Mouse (Mus musculus) heart, adult 2 months (tissue): ENCODE results near the gene Henmt1. TPM values are rescaled to one million over a fixed set of nuclear protein-coding genes. Genes with fewer than 3 reads are reported as not detected.

Source experiments
- DNase-seq, 2 experiments: peaks; one replicate each; pipeline ENCODE4 v3.0.0; 2021
- H3K27ac ChIP-seq: fragments of 200-600 bp; 2 replicates; pipeline ENCODE4 v1.8.1; 2022
- H3K27me3 ChIP-seq: fragments of 200-500 bp; 2 replicates; pipeline ENCODE4 v1.6.1; 2012; ENCODE audit warnings: mild to moderate bottlenecking, low read length, inconsistent platforms, mixed read lengths; ENCODE audit not compliant: control insufficient read depth, insufficient read depth
- H3K36me3 ChIP-seq: fragments of 200-500 bp; 2 replicates; pipeline ENCODE4 v1.6.1; 2012; ENCODE audit warnings: low read length, inconsistent platforms; ENCODE audit not compliant: control insufficient read depth, insufficient read depth
- H3K4me1 ChIP-seq: fragments of 200-500 bp; 2 replicates; pipeline ENCODE4 v1.6.1; 2011; ENCODE audit warnings: low read length; ENCODE audit not compliant: control insufficient read depth, insufficient read depth
- H3K4me3 ChIP-seq: fragments of 200-600 bp; 2 replicates; pipeline ENCODE4 v1.8.1; 2022
- H3K79me2 ChIP-seq: fragments of 200-500 bp; replicated peaks from 2 replicates; pipeline ENCODE4 v1.6.1; 2012; ENCODE audit warnings: mild to moderate bottlenecking, inconsistent platforms, low read length, moderate library complexity, mixed read lengths; ENCODE audit not compliant: control insufficient read depth, insufficient read depth
- H3K9ac ChIP-seq: fragments of 200-500 bp; 2 replicates; pipeline ENCODE4 v1.6.1; 2012; ENCODE audit warnings: low read depth, mild to moderate bottlenecking, control low read depth, inconsistent platforms, low read length, mixed read lengths
- CTCF ChIP-seq: fragments of 200-600 bp; IDR thresholded peaks from 2 replicates; pipeline ENCODE4 v1.8.1; 2022; ENCODE audit warnings: antibody characterized with exemption, mild to moderate bottlenecking, moderate library complexity
- EP300 ChIP-seq: fragments of 200-500 bp; IDR thresholded peaks from 2 replicates; pipeline ENCODE4 v1.6.1; 2011; ENCODE audit warnings: low read depth, low read length, control low read depth; ENCODE audit not compliant: insufficient read depth
- POLR2A ChIP-seq: fragments of 200-500 bp; IDR thresholded peaks from 2 replicates; pipeline ENCODE4 v1.6.1; 2011; ENCODE audit warnings: mild to moderate bottlenecking, low read depth, low read length, control low read depth; ENCODE audit not compliant: insufficient read depth
- WGBS: fragments of 180-500 bp; shearing (Covaris S2); methylation state at CpG from one replicate; pipeline ENCODE4 v1.1.7; 2018; 5-methylcytosine and 5-hydroxymethylcytosine counted together
- intact Hi-C: fragments of 180-260 bp; cut with DNase I; formaldehyde crosslinking; loops from one replicate; pipeline ENCODE4 v1.15.1; 2025
- polyA plus RNA-seq: library from polyadenylated mRNA; depleted of rRNA; stranded (reverse); fragments of >200 nt; gene quantifications from 2 replicates; pipeline ENCODE4 v1.2.3, GENCODE M21; 2012
- total RNA-seq, 2 experiments: library from RNA; stranded (reverse); gene quantifications; 2 replicates each; pipeline ENCODE4 v1.2.3; 2021

The Henmt1 gene
- total and polyA plus RNA-seq, 3 experiments = not detected

DNA sequence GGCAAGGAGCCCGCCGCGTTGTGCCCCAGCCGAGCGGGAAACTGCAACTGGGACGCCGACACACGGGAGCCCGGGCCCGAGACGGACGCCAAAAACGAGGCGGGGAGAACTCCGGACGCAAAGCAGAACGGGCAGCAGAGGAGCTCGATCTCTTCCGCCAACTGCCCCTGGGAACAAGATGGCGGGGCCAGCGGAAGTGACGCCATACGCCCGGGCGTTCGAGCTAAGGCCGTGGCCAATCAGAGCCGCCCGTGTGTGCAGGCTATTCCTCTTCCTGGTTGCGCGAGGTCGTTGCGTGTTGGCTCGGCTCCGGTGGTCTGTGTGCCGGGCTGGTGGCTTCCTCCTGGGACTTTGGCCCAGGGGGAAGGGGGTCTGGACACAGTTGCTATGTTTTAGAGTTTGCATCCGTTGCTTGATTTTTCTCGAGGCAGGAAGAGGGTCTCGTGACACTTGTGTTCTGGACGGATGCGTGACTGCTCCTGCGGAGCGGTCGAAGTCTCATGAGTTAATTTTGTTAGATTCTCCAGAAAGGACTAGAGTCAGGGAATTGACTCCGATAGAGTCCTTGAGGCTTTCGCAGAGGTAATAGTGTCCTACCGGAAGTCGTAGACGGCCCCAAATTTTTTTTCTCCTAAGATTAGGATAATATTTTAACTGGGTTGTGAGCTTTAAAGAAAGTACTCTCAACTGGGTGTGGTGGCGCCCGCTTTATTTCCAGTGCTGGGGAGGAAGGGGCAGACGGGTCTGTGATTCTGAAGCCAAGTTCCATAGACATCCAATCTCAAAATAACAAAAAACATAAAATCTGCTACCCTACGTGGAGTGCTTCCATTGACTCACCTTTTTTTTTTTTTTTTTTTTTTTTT, 27.9 kb upstream of the Henmt1 start, which contains the start of gene Prpf38b:
Gene Prpf38b, minus strand, starts transcription at position 180 of the 866 bp plus-strand sequence.
- H3K9ac ChIP-seq = peak within 1 kb of the TSS; percentile 92
- intact Hi-C loops = loop anchor here (5.0 to 10.0 kb wide), 4 partner anchors 54 to 347 kb away; partner anchors contain the start of genes Fam102b and Tmem167b
- H3K36me3 ChIP-seq = peaks cover 19% of the 10 kb centered on the region
- H3K4me3 ChIP-seq = peak within 1 kb of the TSS; percentile 98
- DNase-seq = peak; percentile 95 to 96
- H3K27ac ChIP-seq = peak within 1 kb of the TSS; percentile 96
- under 1% methylated on average over 53 of the region's 53 CpGs for WGBS
- peaks cover 7% of the 10 kb centered on the region for H3K4me1 ChIP-seq
- no peaks in the 10 kb centered on the region for H3K27me3 ChIP-seq
- TF ChIP-seq POLR2A = peak; percentile 93
- no peak for TF ChIP-seq CTCF
- TF ChIP-seq EP300 = peak; percentile 61
- H3K79me2 ChIP-seq = 0 out of 2 replicates have a peak, but pooled peaks cover 3% of the 10 kb centered on the region

DNA sequence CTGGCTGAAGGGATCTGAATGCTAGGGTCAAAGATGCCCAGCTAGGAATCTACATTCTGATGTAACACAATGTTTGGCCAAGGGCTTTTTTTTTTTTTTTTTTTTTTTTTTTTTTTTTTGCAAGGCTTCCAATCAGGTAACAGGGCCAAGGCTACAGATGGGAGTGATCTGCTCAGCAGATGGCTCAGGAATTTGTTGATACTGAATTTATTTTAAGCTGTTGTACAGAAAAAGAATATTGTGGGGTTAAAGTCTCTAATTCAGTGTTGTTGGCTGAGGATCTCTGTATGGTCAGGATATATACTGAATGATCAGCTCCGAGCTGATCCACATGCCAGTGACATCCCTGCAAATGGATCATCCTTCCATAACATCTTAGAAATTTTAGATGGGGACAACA, 23.7 kb upstream of the Henmt1 start:
- intact Hi-C loops = loop anchor here (10.0 kb wide), 3 partner anchors 109 to 351 kb away; partner anchors contain the start of genes Fam102b and Tmem167b
- 81% methylated on average over 1 of the region's 1 CpGs for WGBS
- Histone ChIP-seq H3K36me3 (no peaks in the 10 kb centered on the region), H3K4me1 (peaks cover 1% of the 10 kb centered on the region), H3K9ac (no peak overlapping the region), H3K27me3 (no peaks in the 10 kb centered on the region), H3K4me3 (no peak overlapping the region), H3K79me2 (no peaks in the 10 kb centered on the region), H3K27ac (no peak overlapping the region)
- DNase-seq = no peak
- no peak for TF ChIP-seq POLR2A
- no peak for TF ChIP-seq CTCF

DNA sequence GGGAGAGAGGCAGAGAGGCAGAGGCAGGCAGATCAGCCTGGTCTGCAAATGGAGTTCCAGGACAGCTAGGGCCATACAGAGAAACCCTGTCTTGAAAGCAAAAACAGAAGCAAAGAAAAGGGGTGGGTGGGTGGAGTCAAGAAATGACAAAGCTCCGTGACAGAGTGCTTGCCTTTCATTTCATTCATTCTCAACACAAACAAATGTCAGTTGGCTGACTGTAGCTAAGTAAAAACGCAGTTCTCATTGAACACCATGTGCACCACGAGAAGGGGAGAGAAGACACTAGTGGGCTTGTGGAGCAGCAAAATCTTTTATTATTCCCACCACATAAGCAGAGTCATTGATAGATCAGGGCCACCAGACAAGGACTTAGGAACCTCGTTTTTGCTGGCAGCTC, 22.8 kb upstream of the Henmt1 start:
- no peaks in the 10 kb centered on the region for H3K79me2 ChIP-seq
- no peaks in the 10 kb centered on the region for H3K27me3 ChIP-seq
- no peaks in the 10 kb centered on the region for H3K36me3 ChIP-seq
- no peak overlapping the region for H3K4me3 ChIP-seq
- 52% methylated on average over 4 of the region's 4 CpGs for WGBS
- TF ChIP-seq CTCF = no peak
- TF ChIP-seq POLR2A = no peak
- TF ChIP-seq EP300 = no peak
- no peak overlapping the region for H3K9ac ChIP-seq
- no peak for DNase-seq
- intact Hi-C loops = loop anchor here (10.0 kb wide), 3 partner anchors 108 to 352 kb away; partner anchors contain the start of genes Fam102b and Tmem167b
- H3K4me1 ChIP-seq = peaks cover 1% of the 10 kb centered on the region
- H3K27ac ChIP-seq = no peak overlapping the region

DNA sequence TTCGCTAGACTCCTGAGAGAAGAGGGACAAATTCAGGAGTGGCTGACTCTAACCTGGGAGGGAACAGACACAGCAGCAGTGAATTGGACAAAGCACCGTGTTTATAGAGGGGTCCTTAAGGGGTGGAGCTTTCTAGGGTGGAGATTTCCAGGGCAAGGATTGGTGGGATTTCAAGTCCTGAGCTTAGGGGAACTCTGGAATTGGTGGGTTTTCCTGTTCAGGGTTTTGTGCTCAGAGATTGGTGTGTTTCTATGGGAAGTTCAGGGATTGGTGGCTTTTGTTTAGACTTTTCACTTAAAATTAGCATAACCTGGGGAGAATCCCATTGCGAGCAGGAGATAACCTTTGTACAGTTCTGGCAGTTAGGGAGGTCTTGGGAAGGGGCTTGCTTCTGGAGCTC, 21.7 kb upstream of the Henmt1 start:
- Histone ChIP-seq H3K4me1 (no peaks in the 10 kb centered on the region), H3K27ac (no peak overlapping the region), H3K4me3 (no peak overlapping the region), H3K9ac (no peak overlapping the region), H3K27me3 (no peaks in the 10 kb centered on the region), H3K36me3 (no peaks in the 10 kb centered on the region), H3K79me2 (no peaks in the 10 kb centered on the region)
- intact Hi-C loops = loop anchor here (10.0 kb wide), 3 partner anchors 107 to 353 kb away; partner anchors contain the start of genes Fam102b and Tmem167b
- no peak for DNase-seq
- 66% methylated on average over 3 of the region's 3 CpGs for WGBS
- TF ChIP-seq EP300 = no peak

DNA sequence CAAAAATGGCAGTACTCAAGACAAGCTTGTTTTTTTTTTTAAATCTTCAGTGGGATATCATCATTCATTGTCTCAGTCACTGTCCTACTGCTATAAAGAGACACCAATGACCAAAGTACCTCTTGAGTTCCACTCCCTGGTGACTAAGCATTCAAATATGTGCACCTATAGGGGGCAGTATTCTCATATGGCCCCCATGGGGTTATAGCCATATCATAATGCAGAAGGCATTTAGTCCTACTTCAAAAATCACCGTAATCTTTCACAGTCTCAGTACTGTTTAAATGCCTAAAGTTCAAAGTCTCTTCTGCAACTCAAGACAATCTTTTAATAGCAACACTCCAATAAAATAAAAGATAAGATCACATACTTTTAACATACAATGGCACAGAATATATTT, 20.8 kb upstream of the Henmt1 start:
- no peak for DNase-seq
- Histone ChIP-seq H3K4me1 (no peaks in the 10 kb centered on the region), H3K9ac (no peak overlapping the region), H3K36me3 (no peaks in the 10 kb centered on the region), H3K79me2 (no peaks in the 10 kb centered on the region), H3K4me3 (no peak overlapping the region), H3K27ac (no peak overlapping the region), H3K27me3 (no peaks in the 10 kb centered on the region)
- intact Hi-C loops = loop anchor here (10.0 kb wide), 3 partner anchors 106 to 354 kb away; partner anchors contain the start of genes Fam102b and Tmem167b
- TF ChIP-seq CTCF (peak; percentile 21; the same call in 1 of the 2 replicates), POLR2A (no peak), EP300 (no peak)
- WGBS = 85% methylated on average over 1 of the region's 1 CpGs

DNA sequence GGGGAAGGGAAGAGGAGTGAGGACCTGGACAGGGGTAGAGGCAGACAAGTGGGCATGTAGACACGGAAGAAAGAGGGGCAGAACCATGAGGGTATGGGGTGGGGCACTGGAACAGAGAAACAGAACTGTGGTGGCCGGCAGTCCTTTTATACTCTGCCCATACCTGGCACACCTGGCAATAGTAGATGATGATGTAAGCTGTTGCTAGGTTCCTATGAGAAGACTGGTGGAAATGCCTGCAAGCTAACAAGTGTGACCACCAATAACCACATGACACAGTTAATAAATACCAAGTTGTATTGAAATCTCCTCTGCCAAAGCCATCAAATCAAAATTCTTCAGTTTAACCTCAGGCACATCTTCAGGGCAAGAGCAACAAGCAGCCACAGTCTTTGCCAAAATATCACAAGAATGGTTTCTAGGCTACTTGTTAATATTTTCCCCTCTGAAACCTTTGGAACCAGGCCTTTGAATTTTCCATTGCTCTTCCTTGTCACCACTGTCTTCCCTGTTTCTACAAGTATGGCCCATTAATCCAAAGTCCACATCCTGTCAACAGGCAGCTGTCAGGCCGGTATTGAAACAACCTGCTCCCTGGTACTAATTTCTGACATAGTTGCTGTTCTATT, 19.1 kb upstream of the Henmt1 start:
- no peaks in the 10 kb centered on the region for H3K79me2 ChIP-seq
- intact Hi-C loops = no loop called here
- WGBS = 81% methylated on average over 3 of the region's 3 CpGs

More for the DNA sequence above, 19.1 kb upstream of the Henmt1 start:
- TF ChIP-seq POLR2A (no peak), CTCF (no peak), EP300 (no peak)
- Histone ChIP-seq H3K36me3 (no peaks in the 10 kb centered on the region), H3K4me1 (no peaks in the 10 kb centered on the region), H3K9ac (no peak overlapping the region), H3K27me3 (no peaks in the 10 kb centered on the region), H3K4me3 (no peak overlapping the region), H3K27ac (no peak overlapping the region)
- DNase-seq = no peak
